Mouse (Mus musculus) natural killer cell, adult 2 months (primary cell): ENCODE results near the gene Lin28a.
"Not testable (repeated sequence)": the region's sequence is repeated elsewhere in the genome, so short reads cannot be mapped to it uniquely, and the experiment has no call there.

Experiments
- DNase-seq, 2 experiments: peaks; one replicate each; pipeline ENCODE4 v3.0.0; 2022; ENCODE audit warnings: low spot score in 2 of 2

Gene Lin28a

GRCm38 (mm10) chr4:134019210-134019609, 569 bp upstream of the Lin28a start:
- no peak for DNase-seq

GRCm38 (mm10) chr4:134018038-134018778, 433 bp downstream of the Lin28a start:
- no peak for DNase-seq

GRCm38 (mm10) chr4:134017201-134017865, 1.3 kb downstream of the Lin28a start:
- no peak for DNase-seq

- DNase-seq, result no peak
These were observed 1.9 kb downstream of the Lin28a start for GRCm38 (mm10) chr4:134016767-134017166.

- DNase-seq, result no peak
These were observed 2.4 kb downstream of the Lin28a start for GRCm38 (mm10) chr4:134016208-134016607.

- peak in 1 of 2 experiments; percentile 17 for DNase-seq
These were observed 5.6 kb downstream of the Lin28a start for GRCm38 (mm10) chr4:134012858-134013528.

- DNase-seq, result no peak
These were observed 6.9 kb downstream of the Lin28a start for GRCm38 (mm10) chr4:134011450-134012414.

GRCm38 (mm10) chr4:134009709-134010108, 8.9 kb downstream of the Lin28a start:
- DNase-seq, result no peak

GRCm38 (mm10) chr4:134006845-134007244, 11.8 kb downstream of the Lin28a start:
- DNase-seq, result no peak

GRCm38 (mm10) chr4:134005581-134006358, 12.9 kb downstream of the Lin28a start:
- no peak for DNase-seq

GRCm38 (mm10) chr4:134002903-134003302, 15.7 kb downstream of the Lin28a start:
- DNase-seq, result no peak

GRCm38 (mm10) chr4:134002246-134002645, 16.4 kb downstream of the Lin28a start:
- no peak for DNase-seq

- no peak for DNase-seq
These were observed 16.9 kb downstream of the Lin28a start for GRCm38 (mm10) chr4:134001710-134002109.

GRCm38 (mm10) chr4:134000466-134001438, 17.9 kb downstream of the Lin28a start, which contains the start of gene Dhdds:
TSS of gene Dhdds (minus strand) at chr4:134000918.
- peak; percentile 92 to 94 for DNase-seq

GRCm38 (mm10) chr4:133994697-133995096, 23.9 kb downstream of the Lin28a start:
- DNase-seq, result no peak

GRCm38 (mm10) chr4:133991087-133991660, 27.5 kb downstream of the Lin28a start:
- DNase-seq, result no peak

GRCm38 (mm10) chr4:133990035-133990434, 28.6 kb downstream of the Lin28a start:
- no peak for DNase-seq

GRCm38 (mm10) chr4:133988289-133988688, 30.4 kb downstream of the Lin28a start:
- not testable (repeated sequence) for DNase-seq

- DNase-seq, result no peak
These were observed 35.7 kb downstream of the Lin28a start for GRCm38 (mm10) chr4:133982936-133983335.
